Mouse (Mus musculus): ENCODE measurements around the gene Gm21762.
"Not testable (repeated sequence)": the region's sequence is repeated elsewhere in the genome, so short reads cannot be mapped to it uniquely, and the experiment has no call there.

GRCm38 (mm10) chr13:120168301-120168700 lies 47.4 kb downstream of the Gm21762 start:
- TF ChIP-seq CTCF (IDR thresholded peaks at IDR 0.05; ENCODE audit: low read depth); EP300 (optimal IDR thresholded peaks at IDR 0.05): not testable (repeated sequence)

Data from stomach, postnatal 0 days (tissue).